Mouse (Mus musculus) spleen, adult 18-20 months (tissue): ENCODE data around the gene Ifnar1.
"Not testable (repeated sequence)": the region's sequence is repeated elsewhere in the genome, so short reads cannot be mapped to it uniquely, and the experiment has no call there.

Source experiments
- DNase-seq, 2 experiments: peaks; one replicate each; pipeline ENCODE4 v3.0.0; 2022; ENCODE audit warnings: mixed read lengths in 2 of 2

Ifnar1 gene

DNA sequence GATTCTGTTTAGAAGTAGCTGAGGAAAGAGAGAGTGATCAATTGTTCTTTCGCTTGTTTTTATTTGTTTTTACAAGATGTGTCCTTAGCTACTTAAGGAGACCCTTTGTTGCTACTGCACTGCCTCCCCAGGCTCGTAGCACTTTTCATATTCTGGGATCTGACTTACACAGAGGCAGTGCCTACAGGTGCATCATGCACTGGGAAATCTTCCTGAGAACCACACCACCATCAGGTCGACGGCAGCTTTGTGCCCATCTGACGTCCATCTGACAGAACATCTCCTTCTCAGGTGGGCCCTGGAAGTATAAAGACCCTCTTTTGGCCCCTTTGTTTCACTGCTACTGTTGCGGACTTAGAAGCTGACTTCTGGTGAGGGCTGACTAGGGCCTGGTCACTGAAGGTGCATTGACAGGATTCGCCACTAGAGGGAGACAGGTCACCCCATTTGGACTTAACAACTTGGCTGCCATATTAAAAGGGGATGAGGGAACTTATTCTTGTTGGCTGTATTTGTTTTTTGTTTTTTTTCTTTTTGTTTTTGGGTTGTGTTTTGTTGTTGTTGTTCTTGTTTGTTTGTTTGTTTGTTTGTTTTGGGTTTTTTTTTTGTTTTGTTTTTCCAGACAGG, 27.2 kb downstream of the Ifnar1 start:
- DNase-seq = peak; percentile 60 to 84

DNA sequence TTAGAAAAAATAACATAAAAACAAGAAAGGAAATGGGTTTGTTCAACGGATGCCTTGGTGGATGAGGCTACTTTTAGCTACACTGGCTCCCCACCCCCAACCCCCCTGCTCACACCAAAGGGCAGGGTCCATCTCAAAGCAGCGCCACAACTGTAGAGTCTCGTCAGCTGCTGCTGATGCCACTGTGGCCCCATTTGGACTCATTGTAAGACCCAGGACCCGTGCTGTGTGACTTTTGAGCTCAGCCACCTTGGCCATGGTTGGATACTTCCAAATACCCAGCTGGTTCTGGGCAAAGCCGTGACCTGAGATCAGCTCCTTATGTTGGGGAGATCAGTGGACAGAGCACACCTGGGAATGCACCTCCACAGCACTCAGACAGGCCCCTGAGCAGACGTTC, 28.1 kb downstream of the Ifnar1 start:
- no peak for DNase-seq

DNA sequence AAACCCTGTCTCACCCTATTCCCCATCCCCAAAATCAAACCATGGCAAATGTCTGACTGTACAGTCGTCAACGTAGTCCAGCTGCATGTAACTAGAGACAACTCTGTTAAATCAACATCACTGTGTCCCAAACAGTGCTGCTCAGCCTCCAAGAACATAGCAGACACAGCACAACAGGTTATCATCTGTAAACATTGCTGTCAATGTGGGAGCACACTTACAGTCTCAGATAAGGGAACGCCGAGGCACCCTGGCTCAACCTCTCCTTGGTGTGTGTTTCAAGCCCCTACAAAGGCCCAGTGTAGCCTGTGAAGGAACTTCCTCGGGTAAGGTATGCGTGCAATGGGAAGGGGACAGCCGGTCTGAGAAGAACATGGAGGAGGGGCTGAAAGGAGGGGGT, 32.0 kb downstream of the Ifnar1 start:
- DNase-seq = no peak

DNA sequence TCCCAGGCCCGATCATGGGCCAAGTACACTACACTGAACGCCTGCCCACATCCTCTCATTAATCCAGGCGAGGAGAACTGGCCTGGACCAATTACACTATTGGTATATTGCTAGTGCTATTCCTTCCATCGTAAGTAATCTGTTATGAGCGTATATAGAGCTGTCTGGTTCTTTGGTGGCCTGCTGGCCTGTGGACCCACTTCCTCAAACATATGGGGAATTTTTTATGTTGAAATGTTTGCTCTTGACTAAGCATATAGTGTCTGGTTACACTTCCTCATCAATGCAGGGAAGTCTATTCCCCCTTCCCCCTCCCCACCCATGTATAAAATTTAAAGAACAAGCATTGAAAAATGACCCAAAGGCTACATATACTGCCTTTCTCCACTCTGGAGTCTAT, 37.0 kb downstream of the Ifnar1 start:
- peak in 1 of 2 experiments; percentile 28 for DNase-seq

DNA sequence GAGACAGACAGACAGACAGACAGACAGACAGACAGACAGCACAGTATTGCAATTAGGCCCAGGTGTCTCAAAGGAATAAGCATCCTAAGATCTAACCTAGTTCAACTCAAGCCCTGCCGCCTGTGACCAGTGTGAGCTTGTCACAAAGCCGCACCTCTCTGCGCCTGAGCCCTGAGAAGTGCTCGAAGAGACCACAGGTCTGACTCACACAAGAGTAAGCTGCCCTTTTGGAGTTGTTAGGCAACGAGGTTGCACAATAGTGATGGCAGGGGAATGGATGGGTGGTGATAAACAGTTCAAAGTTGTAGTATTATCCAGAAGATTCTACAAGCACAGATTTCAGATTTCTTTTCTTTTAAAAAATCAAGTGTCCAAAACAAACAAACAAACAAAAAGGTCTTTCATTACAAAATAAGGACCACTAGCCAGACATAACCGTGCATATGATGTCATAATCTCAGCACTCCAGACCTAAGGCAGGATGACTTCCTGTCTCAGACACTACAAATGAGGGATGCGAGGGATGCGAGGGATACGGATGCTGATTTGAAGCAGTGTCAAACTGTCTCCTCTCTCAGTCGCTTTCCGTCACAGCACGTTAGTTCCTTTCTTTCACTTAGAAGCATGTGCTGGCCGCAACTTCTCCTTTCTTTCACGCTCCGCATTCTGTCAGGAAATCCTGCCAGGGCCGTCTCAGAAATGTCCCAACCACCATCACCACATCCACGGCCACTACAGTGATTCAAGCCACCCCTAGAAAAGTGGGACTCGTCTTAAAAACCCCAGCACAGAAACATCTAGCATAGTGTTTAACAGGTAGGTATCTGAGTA, 37.7 kb downstream of the Ifnar1 start:
- peak; percentile 66 to 69 for DNase-seq

DNA sequence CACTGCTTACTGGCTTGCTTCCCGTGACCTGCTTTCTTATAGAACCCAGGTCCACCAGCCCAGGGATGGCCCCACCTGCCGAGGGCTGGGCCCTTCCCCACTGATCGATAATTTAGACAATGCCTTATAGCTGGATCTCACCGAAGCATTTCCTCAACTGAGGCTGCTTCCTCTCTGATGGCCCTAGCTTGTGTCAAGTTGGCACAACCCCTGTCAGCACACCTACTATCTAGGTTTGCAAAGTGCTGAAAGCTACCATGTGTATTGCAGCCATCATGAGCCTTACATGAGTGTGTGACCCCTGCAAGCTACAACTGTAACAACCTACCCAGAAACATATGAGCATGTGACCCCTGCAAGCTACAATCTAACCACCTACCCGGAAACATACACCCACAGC, 39.2 kb downstream of the Ifnar1 start:
- no peak for DNase-seq

DNA sequence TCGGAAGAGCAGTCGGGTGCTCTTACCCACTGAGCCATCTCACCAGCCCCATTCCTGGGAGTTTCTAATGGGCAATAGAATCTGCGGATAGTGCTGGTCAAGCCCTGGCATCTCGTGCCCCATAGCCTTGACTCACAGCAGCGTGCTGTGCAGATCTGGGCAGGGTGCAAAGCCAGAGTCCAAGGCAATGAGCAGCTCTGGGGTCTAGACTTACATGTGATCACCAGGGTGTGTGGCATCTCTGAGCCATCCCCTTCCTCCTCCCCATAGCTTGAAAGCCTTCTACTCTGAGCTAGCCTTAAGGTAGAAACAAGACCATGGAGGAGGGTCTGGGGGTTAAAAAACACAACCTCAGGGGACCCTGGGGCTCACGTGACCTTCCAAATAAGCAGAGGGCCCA, 41.2 kb downstream of the Ifnar1 start:
- no peak for DNase-seq

DNA sequence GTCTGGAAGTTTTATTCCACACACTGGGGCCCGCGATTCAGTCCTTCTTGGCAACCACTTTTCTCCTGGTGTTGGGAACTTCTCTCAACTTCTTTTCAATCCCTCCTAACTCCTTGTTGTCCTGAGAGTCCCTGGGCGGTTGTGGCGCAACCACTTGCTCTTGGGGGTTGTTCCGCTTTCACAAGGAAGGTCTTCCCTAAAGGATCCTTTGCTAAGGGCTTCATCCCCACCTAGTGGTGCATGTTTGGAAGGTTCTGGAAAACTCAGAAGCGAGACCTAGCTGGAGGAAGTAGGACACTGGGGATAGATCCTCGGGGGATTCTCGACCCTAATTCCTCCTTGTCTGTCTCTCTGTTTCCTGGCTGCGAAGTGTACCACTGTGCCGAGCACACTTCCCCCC, 42.0 kb downstream of the Ifnar1 start:
- no peak for DNase-seq

DNA sequence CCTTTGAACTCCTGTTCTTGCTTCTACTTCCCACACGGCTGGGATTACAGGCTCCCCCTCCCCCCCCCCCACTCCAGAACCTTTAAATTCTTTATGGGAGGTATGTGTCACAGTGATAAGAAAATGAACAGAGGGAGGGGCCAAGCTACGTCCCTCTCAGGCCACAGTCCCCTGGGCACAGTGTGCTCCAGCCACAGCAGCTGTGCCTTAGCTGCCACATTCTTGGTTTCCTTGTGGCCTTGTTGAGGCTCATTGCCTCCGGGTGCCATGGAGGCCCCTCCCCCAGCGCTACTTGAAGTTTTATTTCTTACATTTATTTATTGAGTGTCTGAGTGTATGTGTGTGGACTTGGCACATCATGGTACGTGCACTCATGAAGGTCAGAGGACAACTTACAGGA, 42.5 kb downstream of the Ifnar1 start:
- DNase-seq = no peak

DNA sequence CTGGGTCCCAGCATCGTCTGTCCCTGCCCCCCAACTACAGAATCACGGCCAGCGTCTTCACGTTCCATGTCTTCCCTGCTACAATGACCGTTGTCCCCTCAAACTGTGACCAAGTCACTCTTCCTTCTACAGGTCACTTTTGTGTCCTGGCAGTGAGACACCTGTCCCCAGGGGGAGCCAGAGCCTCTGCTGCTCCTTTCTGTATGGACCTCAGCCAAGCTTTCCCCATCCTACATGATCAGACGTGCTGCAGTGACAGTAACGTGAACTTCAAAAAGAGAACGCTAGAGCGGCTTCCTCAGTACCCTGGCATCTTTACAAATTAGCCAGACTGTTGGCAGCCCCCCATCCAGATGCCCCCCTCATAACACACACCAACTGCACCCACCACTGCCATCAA, 43.5 kb downstream of the Ifnar1 start:
- no peak for DNase-seq

DNA sequence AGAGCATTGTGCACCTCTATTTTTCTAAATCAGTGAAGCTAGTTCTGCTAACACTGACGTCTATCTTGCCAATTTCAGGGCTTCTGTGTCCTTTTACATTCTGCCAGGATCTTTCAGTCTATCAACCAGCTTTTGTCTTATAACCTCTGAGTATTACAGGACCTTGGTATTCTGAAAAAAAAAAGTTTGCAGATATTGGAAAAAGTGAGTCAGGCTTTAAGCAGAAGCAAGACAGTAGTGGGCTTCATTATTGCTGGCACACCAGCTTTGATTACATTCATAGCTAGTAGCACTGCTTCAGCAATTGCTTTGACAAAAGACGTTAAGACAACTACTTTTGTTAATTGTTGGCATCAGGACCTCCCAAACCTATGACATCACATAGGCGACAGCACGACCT, 45.8 kb downstream of the Ifnar1 start:
- DNase-seq = not testable (repeated sequence)

DNA sequence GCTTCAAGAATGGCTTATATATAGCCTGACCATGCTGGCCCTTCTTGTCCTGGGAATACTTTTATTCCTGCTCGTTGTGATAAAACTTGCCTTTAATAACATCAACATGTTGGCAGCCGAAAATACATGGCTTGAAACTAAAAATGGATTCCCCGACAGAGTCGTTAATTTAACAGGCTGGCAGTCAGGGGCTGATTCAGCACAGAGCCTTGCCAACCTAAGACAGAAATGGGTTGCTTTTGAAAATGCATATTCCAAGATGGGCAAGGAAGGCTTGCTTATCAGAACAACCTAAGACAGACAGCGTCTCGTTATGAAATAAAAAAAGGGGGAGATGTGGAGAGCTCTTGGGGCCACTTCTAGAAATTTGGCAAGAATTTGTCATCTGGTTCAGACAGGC, 46.8 kb downstream of the Ifnar1 start:
- no peak for DNase-seq

DNA sequence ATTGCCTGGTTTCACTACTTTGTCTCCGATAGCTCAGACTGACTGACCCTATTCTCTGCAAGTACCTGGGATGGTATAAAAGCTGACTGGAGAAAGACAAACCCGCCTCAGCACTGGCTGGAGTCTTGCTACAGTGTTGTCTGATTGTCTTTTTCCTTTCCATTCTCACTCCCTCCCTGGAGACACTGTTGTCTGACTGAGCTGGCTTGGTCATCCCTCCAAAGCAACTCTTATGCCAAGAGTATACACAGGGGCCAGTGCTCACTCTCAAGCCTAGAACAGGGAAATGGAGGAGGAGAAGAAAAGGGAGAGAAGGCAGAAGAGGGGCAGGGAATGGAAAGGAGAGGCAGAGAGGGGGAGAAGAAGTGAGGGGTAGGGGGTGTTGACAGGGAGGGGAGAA, 47.4 kb downstream of the Ifnar1 start:
- DNase-seq = no peak

DNA sequence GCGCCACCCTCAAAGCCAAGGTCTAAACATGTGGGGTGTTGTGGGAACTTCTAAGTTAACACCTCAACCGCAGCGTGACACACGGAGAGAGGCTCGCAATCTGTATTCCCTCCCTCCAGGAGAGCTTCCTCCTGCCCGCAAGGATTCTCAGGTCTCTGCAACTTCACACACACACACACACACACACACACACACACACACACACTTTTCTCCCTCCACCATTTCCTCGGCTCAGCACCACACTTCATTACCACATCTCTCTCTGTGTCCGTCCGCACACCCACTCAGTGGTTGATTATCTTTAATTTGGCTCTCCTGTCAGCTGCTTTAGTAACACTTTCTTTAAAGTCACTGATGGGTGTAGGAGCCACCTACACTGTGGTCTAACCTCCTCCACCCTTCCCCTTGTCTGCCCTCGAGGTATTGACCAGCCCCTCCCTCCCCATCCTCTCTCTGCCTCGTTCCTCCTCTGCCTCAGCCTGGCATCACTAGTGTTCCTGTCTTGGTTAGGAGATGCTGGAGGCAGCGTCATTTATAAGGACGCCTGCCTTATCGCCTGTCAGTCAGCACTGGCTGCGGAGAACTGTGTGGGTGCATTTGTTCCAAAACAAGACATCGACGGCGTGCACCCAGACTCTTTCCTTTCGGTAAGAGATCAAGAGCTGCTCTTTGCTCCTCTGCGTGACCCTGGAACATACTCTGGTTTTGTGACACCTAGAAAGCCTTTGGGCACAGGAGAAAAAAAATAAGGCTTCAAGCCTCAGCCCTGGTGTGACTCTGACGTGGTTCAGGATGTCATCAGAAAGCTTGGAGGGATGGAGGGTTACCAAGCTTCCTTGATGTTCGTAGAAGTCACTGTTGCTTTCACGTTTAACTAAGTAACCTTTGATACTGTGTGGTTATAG, 48.3 kb downstream of the Ifnar1 start:
- peak in 1 of 2 experiments; percentile 33 for DNase-seq

DNA sequence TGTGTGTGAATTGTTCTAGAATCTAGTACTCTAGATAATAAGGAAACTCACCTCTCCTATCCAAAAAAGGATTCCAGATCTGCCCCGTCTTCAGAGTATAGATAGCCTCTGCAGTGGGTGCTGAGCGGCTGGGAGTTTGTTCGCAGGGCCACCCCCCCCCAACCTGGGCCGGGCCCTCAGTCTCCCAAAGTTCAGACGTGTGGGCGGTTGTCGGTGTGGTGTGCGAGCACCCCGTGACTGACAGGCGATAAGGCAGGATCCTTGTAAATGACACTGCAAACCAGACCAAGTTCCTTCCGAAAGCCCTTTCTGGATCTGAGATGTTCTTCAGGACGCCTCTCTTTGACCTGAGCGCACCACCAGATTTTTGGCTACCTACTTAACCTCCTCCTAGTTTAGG, 49.4 kb downstream of the Ifnar1 start:
- DNase-seq = no peak

DNA sequence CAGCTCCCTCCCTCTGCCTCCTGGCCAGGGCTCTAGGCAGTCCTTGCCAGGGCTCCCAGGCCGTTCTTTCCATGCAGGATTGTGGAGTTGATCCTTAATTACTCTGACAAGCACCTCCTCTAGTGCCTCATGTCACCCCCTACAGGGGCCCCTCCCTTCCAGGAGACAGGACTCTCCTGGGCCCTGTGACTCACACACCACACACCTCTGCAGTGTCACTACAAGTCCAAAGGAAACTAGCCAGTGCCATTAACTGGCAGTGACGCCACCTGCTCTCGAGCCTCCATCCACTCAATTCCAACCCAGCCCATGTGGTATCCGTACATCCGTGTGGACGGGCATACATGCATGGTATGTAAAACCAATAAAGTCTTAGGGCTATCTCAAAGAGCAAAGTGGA, 49.9 kb downstream of the Ifnar1 start:
- DNase-seq = no peak

DNA sequence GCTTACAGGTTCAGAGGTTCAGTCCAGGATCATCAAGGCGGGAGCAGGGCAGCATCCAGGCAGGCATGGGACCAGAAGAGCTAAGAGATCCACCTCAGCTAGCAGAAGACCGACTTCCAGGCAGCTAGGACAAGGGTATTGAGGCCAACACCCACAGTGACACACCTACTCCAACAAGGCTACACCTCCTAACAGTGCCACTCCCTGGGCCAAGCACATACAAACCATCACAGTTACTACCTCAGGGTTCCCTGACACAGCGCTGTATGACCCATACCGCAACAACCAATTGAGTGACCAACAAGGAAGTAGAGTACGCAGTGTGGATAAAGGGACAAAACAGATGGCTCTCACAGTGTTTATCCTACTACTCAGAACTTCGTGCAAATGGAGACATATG, 51.3 kb downstream of the Ifnar1 start:
- no peak for DNase-seq

DNA sequence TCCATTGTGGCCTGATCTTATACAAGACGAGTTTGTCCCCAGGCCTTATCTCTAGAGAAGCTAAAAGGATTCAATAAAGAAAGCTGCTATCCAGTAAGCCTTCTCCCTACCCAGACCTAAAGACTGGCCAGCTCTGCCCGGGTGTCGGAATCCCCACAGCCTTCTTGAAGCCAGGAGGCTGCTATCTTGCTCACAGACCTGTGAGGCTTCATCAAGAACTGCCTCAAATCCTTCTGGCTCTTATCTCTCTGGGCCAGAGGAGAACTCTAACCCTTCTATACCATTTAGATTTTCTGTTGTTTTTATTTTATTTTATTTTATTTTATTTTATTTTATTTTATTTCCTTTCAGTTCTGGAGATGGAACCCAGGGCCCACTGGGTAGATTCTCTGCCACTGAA, 52.0 kb downstream of the Ifnar1 start:
- DNase-seq = no peak

DNA sequence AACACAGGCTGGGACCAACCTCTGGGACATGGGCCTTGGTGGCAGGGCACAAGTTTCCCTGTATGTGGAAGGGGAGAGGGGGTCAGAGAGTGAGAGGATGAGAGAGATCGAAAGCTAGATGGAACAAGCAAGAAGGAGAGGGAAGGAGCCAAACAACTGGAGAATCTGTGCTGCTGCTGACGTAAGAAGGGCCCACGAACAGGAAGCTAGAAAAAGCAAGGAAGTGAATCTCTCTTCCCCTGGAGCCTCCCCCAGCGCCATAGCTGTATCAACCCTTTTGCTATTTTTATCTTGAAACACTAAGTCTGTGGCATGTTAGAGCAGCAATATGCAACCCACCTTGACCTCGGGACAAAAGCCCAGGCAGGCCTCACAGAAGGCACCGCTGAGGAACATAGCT, 53.0 kb downstream of the Ifnar1 start:
- DNase-seq = no peak

DNA sequence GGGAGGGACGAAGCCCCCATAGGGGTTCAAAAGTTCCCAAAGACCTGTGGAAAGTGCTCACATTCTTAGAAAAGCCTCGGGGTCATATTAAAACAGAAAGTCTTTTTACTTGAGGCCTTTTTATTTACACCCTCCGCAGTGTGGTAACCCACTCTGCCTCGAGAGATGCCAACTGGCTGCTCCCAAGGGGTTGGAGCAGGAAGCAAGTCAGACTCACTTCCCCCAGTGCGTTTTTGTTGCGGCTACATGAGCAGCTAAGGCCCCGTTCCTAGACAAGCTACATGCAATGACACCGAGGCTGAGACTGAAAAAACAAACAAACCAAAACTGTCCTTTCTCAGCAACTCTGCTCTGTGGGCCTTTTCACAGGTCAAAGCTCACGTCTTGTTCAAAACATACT, 53.5 kb downstream of the Ifnar1 start:
- DNase-seq = no peak

DNA sequence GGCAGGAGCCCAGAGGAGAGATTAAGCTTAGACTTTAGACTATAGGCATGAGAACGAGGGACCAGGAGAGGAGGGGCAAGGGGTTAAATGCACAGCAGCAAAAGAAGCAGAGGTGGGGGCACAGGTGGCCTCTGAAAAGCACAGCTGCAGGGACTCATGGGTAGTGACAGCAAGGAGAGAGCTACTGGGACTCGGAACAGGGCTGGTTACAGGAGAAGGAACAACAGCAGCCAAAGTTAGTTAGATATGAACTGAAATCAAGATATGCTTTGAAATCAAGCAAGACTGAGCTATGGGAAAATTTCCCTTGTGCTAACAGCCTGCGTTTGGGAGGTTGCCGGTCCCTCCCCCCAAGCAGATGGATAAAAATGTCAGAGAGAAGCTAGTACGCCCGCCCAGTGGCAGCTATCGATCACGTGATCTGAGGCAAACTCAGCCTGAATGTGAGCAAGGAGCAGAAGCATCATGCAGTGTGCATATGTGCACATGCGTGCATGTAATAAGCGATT, 56.6 kb downstream of the Ifnar1 start:
- DNase-seq = no peak

DNA sequence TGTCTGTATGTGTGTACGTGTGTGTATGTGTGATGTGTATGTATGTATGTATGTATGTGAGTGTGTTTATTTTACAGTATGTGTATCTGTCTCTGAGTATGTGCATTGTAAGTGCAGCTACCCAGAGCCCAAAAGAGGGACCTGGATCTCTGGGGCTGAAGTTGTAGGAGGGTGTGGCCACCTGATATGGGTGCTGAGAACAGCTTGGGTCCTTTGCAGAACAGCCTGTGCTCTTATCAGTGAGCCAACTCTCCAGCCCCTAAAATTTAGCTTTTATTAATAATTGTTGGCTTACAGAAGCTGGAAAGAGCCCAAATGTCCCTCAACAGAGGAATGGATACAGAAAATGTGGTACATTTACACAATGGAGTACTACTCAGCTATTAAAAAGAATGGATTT, 58.6 kb downstream of the Ifnar1 start:
- no peak for DNase-seq

DNA sequence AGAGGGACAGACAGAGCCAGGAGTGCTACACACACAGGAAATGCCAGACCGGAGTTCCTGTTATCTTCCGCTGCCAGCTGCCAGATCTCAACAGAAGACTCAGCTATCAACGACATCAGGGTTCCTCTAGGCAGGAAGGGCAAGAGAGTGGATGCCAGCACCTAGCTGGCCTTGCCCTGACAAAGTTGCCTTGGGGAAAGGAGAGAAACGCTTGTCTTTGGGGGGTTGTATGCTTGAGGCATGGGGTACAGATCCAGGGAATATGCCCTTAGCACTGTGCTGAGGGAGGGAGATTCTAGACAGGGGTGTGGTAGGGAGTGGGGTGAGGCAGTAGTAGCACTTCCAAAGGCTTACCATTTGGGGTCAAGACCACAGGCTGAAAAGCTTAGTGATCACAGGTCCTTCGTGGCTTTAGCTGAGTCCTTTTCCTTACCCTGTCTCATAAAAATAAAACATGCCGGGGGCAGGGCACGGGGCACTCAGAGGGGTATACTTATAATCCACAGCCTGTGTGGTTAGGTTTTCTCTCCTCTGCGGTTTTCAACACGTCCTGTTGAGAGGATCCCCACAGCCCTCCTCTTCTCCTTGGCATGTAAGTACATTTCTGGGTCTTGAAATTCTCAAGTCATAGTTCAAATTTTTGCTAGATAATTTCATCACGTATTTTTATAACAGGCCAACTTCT, 60.7 kb downstream of the Ifnar1 start:
- DNase-seq = peak; percentile 47 to 57
